ENCODE assay signal across 14 mouse cellular contexts in the genomic region with DNA sequence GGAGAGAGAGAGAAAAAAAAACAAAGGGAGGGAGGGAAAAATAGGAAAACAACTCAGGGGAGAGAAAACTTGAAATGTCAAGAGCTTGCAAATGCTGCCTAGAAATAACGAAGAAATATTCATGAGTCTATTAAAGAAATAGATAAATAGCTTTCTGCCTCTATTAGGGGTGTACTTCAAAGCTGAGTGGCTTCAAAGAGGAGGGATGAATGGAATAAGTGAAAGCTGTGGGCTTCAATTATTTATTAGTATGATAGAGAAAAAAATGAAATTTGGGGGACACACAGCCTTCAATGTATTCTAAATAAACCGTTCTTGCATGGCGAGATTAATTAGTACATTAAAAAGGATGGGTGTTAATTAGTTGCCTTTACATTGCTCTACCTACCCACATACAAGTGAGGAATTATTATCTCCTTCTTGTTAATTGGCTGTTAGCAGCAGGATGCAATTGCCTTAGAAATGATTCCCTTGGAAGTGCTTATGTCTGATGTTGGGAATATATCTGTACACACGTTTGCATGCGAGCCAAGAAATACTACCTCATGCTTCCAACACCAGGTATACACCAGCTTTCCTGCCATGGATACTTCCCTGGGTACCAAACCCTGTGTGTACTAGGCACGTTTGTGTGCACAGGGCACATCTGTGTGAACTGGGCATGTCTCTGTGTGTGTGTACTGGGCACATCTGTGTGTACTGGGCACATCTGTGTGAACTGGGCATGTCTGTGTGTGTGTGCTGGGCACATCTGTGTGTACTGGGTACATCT.
"Had no signal": no experiment of that assay in that cellular context is flagged by ENCODE, and none has a peak within 500 bp of the region (broad histone marks: within the 10 kb centered on the region; RNA-seq: fewer than 3 reads in every experiment).

No protein-coding gene starts in this region.

- ATAC-seq: liver, postnatal 0 days had no signal

- H3K4me2 ChIP-seq: limb, embryonic 12.5 days; liver, embryonic 13.5 days; lung, embryonic 15.5 days had no signal

- H3K27ac ChIP-seq: layer of hippocampus, adult 2 months; limb, embryonic 12.5 days; liver, embryonic 13.5 days; lung, embryonic 15.5 days had no signal

- H3K4me1 ChIP-seq: limb, embryonic 12.5 days; liver, embryonic 13.5 days; lung, embryonic 15.5 days had no signal

- H3K36me3 ChIP-seq: limb, embryonic 12.5 days; liver, embryonic 13.5 days; lung, embryonic 15.5 days had no signal

- DNase-seq: kidney, adult 11 months; kidney, adult 9 months; kidney, postnatal 10 days; kidney, postnatal 4 days; liver; liver, embryonic 13.5 days; liver, postnatal 0 days; right cerebral cortex, postnatal 4 days; spleen, adult 18-20 months; thymus, adult 18-20 months; thymus, postnatal 25 days had no signal

- H3K4me3 ChIP-seq: layer of hippocampus, adult 2 months; limb, embryonic 12.5 days; liver, embryonic 13.5 days; lung, embryonic 15.5 days had no signal

- H3K9ac ChIP-seq: limb, embryonic 12.5 days; liver, embryonic 13.5 days; liver, postnatal 0 days; lung, embryonic 15.5 days had no signal

- H3K27me3 ChIP-seq: limb, embryonic 12.5 days; liver, embryonic 13.5 days; lung, embryonic 15.5 days had no signal

- H3K9me3 ChIP-seq: limb, embryonic 12.5 days; liver, embryonic 13.5 days; lung, embryonic 15.5 days had no signal
